Mouse (Mus musculus) T-helper 1 cell (primary cell): Measurements from ENCODE around the gene Myh10.

Experiments
- in situ Hi-C: fragments of 300-600 bp; cut with MboI, MseI; formaldehyde crosslinking; loops from one replicate; pipeline ENCODE4 v1.15.1; 2025; ENCODE audit warnings: high pct_unique_total_duplicates

Gene Myh10

GRCm38 (mm10) chr11:68745374-68746200 lies 54.2 kb downstream of the Myh10 start:
- in situ Hi-C loops = loop anchor here (25.0 kb wide), 1 partner anchor 1867 kb away; the partner anchor contains the start of genes 4930544D05Rik and Chrne

DNA sequence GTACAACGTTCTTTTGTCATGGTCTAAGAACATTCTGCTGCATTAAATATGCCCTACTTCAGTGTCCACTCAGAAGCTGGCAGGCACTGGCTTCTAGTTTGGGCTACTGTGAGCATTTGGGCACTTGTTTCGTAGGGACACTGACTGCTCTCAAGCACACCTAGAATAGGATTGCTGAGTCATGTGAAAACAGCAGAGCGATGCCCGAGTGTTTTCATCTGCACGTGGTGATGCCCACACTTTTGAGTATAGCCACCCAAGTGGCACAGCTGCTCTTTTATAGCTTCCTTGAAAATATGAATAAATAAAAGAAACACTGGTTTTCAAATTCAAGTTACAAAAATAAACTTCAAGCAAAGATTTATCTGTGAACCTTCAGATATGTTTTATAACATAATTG lies 56.8 kb downstream of the Myh10 start:
- in situ Hi-C loops = loop anchor here (25.0 kb wide), 1 partner anchor 1864 kb away; the partner anchor contains the start of genes 4930544D05Rik and Chrne

GRCm38 (mm10) chr11:68750206-68750605 lies 58.8 kb downstream of the Myh10 start:
- in situ Hi-C loops = no loop called here

GRCm38 (mm10) chr11:68750938-68751337 lies 59.6 kb downstream of the Myh10 start:
- in situ Hi-C loops = no loop called here

DNA sequence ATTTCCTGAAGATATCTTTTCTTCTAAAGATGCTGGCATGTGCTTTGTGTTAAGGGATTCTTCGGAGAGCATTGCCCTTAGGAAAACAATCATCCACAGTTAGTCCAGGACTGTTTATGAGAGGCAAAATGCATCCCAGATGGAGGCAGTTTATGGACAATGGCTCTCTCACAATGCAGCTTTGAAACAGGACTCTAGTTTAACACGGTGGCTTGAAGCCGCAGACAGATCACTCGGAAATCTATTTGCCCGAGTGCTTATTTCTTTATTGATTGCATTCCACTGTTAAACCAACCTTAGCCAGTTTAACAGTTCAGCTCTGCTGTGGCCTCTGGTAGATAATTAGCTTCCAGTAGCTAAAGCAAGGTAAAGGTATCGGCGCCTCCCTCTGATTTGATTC lies 62.9 kb downstream of the Myh10 start:
- in situ Hi-C loops = no loop called here

DNA sequence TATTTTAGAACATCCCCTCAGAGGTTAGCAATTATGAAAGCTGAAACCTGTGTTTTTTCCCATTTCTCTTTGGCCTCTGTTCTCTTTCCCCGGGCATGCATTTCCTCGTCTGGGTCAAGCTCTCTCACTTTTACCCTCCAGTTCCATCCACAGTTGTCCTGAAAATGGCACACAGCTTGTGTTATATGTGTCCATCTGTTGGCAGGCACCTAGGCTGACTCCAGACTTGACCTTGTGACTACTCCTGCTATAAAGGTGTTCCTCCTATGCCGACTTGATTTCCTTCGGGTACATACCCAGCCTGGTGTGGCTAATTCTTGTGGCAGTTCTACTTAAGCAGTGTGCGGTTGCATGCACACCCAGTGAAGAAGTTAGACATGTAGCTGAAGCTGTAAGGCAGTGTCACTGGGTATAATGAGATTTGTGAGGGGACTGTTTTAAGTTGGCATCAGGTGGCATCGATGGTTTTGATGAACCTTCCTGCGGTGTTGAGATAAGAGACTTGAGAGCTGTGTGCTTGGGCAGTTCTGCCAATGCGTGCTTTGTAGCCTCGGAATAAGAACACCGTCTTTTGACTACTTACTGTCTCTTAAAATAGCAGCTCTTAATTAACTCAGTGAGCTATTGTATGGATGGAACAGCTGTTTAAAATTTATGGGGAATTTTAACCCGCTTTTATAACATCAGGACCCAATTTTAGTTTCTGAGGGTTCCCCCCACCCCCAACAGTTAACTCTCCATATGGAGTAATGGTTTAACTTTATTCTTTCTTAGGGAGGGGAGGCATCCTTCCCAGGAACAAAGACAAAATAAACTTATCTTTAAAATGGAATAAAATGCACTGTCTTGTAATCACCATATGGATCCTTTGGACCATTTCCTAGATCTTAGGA lies 65.3 kb downstream of the Myh10 start:
- in situ Hi-C loops = no loop called here

- in situ Hi-C loops = no loop called here
Measured at GRCm38 (mm10) chr11:68759691-68760090, 68.3 kb downstream of the Myh10 start.

GRCm38 (mm10) chr11:68761155-68761554 lies 69.8 kb downstream of the Myh10 start:
- in situ Hi-C loops = no loop called here

GRCm38 (mm10) chr11:68761664-68762063 lies 70.3 kb downstream of the Myh10 start:
- in situ Hi-C loops = no loop called here

DNA sequence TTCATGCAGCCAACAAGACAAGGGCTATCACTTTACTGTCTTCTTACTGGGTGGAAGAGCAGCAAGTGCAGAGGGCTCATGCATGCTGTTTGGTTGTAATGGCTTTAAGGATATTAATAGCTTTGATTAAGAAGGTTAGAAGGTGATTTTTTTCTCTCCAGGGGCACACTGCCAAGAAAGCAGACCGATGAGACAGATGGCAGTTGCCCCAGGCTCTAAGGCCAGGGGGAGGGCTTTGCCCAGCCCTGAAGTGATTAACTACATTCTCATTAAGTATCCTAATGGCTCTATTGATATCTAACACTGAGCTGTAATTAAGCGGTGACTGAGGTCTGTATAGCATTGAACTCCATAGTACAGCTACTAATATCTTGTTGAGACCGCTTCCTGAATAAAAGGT lies 73.3 kb downstream of the Myh10 start:
- in situ Hi-C loops = no loop called here

DNA sequence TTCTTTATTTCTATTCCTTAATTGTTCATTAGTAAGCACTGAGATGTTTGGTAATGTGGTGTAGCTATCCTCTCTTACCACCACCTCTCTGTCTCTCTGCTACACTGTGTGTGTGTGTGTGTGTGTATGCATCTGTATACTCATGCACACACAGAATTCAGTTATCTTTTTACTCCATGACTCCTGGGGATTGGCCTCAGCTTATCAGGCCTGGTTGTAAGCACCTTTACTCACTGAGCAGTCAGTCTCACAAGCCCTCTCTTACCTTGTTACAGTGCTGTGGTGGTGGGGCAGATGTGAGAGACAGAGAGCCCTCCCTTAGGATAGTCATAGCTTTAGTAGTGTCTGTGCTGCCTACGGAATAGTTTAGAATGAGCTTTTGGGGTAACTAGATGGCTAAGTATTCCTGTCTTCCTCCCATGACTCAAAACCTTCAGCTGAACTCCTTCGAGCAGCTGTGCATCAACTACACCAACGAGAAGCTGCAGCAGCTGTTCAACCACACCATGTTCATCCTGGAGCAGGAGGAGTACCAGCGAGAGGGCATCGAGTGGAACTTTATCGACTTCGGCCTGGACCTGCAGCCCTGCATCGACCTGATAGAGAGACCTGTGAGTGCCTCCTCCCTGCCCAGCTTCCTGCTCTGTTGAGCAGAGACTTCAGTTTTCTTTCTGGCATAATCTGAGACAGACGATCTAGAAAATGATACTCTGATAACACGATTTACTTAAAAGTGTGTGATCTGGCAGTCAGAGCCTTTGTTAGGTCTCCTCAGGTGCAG lies 76.6 kb downstream of the Myh10 start:
- in situ Hi-C loops = no loop called here

GRCm38 (mm10) chr11:68769770-68770510 lies 78.6 kb downstream of the Myh10 start:
- in situ Hi-C loops = no loop called here

DNA sequence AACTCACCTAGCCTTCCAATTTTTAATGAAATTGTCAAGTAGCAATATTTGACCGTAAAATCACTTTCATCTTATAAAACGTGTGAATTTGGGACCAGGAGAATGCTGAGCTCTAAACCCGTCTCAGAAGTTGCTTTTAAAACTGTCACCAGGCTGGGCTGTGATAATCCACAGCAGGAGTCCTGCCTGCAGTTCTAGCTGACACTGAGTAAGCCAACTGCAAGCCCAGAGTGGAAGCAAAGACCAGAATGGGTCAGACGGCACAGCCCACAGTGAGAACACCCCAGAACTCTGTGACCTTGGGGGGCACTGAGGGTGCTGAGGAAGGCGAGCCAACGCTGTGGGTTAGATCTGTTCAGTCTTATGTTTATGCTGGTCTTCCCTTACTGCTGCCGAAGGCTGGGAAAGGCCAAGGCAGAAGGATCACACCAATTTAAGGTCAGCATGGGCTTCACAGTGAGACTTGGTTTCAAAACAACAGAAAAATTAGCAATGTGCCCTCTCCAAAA lies 84.8 kb downstream of the Myh10 start:
- in situ Hi-C loops = no loop called here

GRCm38 (mm10) chr11:68777933-68778332 lies 86.6 kb downstream of the Myh10 start:
- in situ Hi-C loops = no loop called here

- in situ Hi-C loops = no loop called here
Measured at GRCm38 (mm10) chr11:68778855-68779254, 87.5 kb downstream of the Myh10 start.

DNA sequence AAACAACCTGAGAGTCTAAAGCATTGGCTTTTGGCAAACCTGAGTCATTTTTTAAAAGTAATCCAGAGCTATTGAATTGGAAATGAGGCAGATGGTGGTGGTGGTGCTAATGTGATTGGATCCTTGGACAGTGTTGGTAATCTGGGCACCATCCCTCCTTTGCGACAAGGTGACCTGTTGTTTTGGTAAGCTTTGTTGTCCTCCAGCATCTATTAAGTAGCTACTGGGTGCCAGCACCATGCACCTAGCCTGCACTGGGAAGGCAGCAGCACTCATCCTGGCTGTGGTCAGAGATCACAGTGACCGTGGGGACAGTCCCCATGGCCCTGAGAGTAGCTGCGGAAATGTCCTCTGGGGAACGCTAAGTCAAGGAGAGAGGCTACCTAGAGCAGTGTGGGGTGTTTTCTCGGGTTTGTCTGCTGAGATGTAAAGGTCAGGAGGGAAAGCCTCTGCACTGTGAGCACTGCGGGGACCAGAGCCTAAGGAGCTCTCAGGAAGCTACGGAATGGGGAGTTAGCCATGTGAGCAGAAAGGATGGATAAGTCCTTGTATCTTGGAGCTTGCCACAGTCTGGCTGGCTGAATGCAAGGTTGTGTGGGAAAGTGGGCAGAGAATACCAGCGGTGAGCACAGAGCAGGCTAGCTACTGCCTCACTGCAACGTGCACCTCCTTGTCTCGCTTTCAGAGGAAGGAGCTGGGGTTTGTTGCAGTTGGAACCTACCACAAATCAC lies 88.5 kb downstream of the Myh10 start:
- in situ Hi-C loops = no loop called here

GRCm38 (mm10) chr11:68780466-68781114 lies 89.2 kb downstream of the Myh10 start:
- in situ Hi-C loops = no loop called here

DNA sequence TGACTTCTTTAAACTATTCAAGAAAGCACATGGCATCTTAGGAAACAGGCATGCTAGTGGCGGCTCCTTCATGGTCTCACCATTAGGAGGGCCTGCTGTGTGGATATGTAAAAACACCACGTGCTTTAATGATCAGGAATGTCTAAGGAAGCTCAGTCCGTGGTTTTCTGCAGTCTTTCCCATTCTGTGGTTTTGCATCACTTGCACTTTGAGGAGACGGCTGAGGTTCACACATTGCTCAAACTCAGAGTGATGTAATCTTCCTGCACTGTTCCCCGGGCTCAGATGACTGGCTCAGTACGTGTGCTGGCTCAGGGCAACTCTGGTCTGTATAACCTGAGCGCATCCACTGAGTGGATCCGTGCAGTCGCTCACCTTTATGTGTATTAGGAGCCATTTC lies 91.0 kb downstream of the Myh10 start:
- in situ Hi-C loops = no loop called here

- in situ Hi-C loops = no loop called here
Measured at GRCm38 (mm10) chr11:68785813-68786212, 94.5 kb downstream of the Myh10 start.

GRCm38 (mm10) chr11:68787222-68787621 lies 95.9 kb downstream of the Myh10 start:
- in situ Hi-C loops = no loop called here
